Mouse (Mus musculus): ENCODE results near the gene Rspo3.

Rspo3 gene

DNA sequence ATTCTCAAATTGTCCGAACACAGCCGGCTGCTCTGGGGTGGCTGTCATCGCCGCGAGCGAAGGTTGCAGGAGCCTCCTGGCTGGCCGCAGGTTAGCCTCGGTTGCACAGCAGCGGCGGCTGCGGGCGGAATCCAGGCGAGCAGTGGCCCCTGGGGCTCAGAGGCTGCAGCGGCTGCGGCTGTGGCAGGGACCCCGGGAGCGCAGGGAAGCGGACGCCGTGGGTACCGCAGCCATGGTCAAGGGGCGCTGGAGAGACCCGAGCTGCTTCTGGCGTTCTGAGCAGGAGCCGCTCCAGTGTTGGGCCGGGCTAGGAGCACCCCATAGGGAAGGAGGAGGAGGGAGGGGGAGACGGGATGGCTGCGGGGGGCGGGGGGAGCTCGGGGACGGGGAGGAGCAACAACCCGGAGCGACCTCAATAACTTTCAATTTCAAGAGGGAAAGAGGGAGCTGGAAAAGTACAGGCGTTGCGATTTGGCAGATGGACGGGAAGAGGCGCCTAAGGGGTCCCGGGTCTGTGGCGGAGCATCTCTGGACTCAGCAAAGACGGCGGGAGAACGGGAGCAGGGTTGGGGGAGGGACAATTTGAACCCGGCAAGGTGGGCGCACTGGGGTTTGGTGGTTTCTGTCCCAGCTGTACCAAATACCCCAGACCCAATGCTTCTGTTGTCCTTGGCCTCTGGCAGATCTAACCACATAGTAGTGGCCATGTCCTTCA, at the start of gene Rspo3:
TSS of gene Rspo3 (minus strand) at position 322 of the 715 bp plus-strand sequence.
- peak; percentile 40 to 60 for DNase-seq (ENCODE audit: low spot score in 2 of 2)

DNA sequence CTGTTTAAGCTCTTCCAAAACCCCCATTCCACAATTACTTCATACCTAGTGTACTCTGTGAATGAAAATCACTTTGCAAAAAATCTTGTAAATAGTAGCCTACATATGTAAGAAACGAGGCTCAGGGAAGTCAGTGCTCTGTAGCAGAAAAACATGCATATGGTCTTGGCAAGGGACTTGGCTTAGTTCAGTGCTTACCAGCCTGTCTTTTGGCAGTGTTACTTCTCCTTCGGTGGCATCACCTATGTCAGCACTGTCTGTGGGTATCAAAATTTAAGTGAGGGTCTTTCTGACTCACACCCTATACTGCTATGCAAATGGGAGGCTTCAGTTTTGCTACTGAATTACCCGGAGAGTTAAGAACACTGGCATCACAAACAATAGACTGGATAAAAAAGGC, 46.3 kb upstream of the Rspo3 start:
- DNase-seq (ENCODE audit: low spot score in 2 of 2) = no peak

DNA sequence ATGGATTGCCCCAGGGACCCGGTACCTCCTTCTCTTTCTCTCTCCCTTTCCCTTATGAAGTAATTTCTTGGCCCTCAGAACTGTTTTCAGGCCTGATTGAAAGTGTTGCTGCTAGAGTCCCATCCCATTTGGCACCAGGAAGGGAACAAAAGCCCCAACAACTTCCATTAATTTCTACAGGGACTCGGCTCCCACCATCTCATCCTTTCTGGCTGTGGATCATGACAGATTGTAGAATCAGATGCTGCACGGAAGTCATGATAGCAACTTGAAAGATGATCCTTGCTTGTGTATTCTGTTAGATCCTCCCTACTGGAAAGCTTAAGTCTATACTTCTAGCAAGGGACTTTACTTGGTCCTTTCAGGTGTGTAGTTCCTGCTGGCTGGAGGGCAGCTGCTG, 45.8 kb upstream of the Rspo3 start:
- peak in 1 of 2 experiments; percentile 22 for DNase-seq (ENCODE audit: low spot score in 2 of 2)

- no peak for DNase-seq (ENCODE audit: low spot score in 2 of 2)
Measured at GRCm38 (mm10) chr10:29555983-29556382, 20.3 kb upstream of the Rspo3 start.

DNA sequence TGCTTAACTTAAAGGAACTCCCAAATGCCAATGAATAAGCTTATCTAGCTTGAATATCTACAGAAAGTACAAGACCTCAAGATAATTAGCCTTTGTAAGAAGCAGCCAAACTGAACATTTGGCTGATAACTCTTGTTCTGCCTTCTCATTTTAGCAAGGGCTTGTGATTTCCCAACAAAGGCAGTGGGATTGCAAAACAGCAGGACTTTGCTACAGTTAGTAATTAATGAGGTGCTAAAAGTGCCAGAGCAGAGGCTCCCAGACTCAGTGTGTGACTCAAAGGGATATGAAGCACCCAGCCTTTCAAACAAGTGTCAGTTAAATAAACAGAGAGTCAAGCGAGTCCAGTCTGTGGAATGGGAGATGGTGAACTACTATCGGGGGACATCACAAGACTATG, 18.7 kb upstream of the Rspo3 start:
- DNase-seq (ENCODE audit: low spot score in 2 of 2) = no peak

DNA sequence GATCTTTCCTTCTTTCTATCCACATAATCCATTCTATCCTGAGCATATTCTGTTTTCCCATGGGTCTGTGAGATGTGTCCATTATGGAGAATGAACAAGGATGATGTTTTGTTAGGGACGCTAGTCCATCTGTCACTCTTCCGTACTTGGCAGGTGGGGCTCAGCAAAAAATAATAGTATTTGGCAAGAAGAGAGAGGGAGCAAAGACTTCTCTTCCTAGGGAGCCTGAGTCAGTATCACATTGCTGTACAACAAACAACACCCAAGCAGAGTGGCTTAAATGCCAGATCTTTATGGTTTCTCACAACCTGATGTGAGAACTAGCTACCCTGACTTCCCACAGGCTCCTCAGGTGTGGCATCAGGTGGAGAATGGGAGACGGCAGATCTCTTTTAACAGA, 7.3 kb upstream of the Rspo3 start:
- DNase-seq (ENCODE audit: low spot score in 2 of 2) = no peak

DNA sequence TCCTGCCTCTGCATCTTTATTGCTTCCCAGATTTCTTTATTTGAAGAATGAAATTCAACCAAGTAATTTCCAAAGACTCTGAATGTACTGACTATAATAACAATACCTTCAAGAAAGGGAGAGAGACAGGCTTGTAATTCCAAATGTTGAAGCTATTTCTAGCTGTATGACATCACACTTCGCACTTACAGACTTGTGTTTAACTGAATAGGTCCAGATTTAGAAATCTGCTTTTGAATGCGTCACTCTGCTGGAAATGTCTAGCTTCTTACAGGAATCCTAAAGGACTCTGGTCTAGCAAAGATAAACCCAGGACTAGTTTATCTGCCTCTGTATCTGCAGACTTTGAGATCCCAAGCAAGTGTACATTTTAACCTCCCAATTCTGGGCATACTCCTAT, 3.8 kb upstream of the Rspo3 start:
- DNase-seq (ENCODE audit: low spot score in 2 of 2) = no peak

DNA sequence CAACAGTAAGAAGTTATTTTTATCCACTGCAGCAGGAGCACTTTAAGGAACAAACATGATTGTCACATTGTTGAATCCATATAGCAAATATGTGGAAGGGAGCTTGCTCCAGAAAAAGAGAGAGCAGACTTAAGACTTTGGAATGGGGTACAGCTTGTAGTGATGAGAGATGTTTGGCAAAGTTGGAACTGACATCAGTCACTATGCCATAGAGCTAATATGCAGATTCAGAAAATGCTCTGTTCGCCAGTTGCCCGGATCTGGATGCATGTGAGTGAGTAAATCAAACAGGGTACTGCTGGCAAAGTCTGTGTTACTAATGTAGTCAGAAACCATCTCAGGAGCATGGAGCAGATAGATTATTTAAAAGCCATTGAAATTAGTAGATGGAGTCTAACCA, 3.1 kb upstream of the Rspo3 start:
- no peak for DNase-seq (ENCODE audit: low spot score in 2 of 2)

- no peak for DNase-seq (ENCODE audit: low spot score in 2 of 2)
Measured at GRCm38 (mm10) chr10:29534830-29535227, 838 bp downstream of the Rspo3 start.

DNA sequence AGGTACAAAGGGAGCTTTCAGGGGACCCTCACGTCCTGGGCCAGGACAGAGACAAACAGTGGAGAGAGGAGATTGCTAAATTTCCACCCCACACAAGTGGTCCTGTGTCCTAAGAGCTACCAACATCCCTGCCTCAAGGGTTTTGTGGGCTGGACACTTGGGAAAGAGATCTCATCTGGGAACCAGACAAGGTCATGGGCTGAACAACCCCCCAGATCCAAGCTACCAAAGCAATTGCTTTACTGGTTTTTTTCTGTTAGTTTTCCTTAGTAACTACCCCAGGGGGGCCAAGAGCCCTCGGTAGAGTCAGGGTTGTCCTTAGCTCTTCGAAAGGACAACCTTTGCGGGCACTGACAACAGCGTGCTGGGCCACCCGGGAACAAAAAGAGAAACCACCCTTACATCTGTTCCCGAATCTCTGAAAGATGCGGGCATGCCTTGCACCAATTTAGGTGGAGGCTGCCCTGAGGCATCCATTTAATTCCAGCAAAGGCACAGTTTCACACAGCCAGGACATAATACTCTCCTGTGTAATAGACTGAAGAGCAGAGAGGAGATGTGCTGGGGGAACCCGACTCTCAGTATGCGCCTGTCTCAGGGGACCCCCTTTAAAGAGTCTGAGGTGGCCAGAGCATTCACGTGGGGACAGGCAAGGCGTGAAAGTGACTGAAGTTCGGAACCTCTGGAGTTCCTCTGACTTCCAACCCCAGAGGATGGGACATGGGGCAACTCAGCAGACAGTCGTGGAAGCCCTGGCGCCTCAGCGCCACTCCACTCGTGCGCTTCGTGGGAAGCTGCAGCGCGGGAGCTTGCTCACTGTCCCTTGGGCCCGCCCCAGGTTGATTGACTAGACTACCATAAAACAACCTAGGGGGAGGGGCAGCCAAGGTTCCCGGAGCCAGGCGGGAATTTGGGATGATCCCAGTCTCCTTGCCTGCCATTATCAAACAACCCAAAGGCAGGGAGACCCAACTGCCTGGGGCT, 1.5 kb downstream of the Rspo3 start:
- peak; percentile 41 to 56 for DNase-seq (ENCODE audit: low spot score in 2 of 2)

DNA sequence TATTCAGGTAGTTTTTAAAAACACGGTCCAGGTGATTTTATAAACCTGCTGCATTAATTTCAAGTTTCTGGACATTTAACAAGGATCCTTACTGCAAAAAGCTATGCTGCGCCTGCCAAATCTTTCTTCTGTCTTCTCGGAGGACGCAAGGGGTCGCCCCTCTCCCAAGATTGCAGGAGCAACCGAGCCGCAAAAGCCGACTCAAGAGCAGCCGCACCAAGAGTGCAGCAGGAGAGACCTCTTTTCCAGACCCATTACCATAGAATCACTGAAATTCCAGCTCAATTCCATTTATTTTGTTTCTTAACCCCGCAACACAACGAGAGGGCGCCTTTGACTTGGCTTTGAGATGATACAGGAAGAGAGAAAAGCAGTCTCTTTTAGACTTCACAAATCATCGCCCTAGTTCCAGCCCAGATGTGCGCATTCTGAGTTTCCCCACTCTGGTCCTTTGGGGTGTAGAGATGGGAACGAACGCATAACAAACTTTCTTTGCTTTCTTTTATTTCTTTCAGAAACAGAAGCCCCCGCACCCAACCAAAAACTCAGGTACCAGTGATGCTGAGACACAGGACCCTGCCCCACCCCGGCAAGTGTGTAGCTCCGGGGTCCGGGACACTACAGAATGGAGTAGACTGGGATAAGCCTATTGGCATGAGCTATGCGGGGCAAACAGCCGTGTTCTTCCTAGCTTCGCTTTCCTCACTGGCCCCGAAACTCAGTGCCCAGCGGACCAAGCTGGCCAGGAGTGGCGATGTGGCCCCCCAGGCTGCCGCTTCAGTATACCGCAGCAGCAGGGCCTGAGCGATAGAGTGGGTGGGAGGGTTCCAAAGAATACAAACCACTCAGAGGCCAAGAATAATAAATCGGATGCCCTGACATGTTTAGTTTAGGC, 2.6 kb downstream of the Rspo3 start:
- peak; percentile 92 to 94 for DNase-seq (ENCODE audit: low spot score in 2 of 2)

DNA sequence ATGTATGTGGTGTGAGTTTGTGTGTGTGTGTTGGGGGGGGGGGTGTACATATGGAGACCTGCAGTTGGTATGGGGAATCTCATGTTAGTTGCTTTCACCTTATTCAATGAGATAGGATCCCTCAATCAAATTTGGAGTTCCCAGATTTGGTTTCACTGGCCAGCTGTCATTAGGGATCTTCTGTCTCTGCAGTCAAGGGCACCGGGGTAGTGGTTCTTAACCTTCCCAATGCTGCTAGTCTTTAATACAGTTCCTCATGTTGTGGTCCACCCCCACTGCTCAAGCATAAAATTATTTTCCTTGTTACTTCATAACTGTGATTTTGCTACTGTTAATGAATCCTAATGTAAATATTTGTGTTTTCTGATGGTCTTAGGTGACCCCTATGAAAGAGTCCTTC, 22.1 kb downstream of the Rspo3 start:
- no peak for DNase-seq (ENCODE audit: low spot score in 2 of 2)

GRCm38 (mm10) chr10:29508167-29508566, 27.5 kb downstream of the Rspo3 start:
- no peak for DNase-seq (ENCODE audit: low spot score in 2 of 2)

GRCm38 (mm10) chr10:29497205-29497822, 38.4 kb downstream of the Rspo3 start:
- no peak for DNase-seq (ENCODE audit: low spot score in 2 of 2)

DNA sequence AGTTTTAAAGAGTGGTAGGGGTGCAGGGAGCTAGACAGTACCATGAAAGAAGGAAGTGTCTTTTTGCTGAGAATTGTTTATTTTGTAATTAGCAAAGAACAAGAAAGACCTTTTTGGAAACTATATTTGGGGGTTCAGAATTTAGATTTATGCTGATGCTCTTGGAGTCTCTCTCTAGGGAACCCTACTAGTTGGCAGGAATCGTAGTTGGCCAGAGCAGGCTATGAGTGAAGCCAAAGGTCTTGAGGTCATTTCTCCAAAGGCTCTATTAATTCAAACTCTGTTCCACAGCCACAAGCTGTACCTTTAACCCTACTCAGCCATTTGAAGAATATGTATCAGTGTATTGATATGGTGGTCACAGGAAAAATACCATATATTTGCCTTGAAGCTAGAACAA, 41.7 kb downstream of the Rspo3 start:
- DNase-seq (ENCODE audit: low spot score in 2 of 2) = no peak

DNA sequence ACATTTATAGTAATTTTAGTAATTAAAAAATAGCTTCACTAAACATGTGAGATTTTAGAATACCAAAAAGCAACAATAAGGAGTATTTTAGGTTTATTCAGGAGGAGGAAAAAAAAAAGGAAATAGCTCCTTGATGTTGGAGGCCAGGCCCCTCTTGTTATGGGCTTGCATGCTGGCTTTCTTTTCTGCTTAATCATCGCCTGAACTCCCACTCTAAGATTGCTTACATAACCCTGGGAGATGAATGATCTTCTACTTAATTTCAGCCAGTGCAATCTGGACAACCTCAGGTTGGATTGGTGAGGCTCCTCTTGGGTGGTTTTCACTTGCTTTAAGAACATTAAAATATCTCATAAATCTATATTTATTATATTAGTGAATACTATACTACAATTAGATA, 54.7 kb downstream of the Rspo3 start:
- DNase-seq (ENCODE audit: low spot score in 2 of 2) = no peak

DNA sequence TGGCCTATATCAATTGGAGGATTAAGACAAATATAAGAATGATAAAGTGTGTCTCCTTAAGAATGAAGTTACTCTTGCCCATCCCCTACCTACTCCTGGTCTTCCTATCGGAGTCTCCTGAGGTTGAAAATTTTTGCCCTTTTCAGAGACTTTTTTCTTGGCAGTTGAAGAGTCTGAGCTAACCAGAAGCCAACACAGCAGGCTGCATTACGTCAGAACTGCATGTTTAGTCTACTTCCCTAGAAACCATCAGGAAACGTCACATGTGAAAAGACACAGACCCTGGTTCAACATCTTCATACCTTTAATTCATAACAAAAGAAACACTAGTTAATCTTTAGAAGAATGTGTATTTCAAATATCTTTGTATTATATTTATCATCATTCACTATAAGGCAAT, 56.3 kb downstream of the Rspo3 start:
- DNase-seq (ENCODE audit: low spot score in 2 of 2) = no peak

- DNase-seq (ENCODE audit: low spot score in 2 of 2) = no peak
Measured at GRCm38 (mm10) chr10:29470454-29470853, 65.2 kb downstream of the Rspo3 start.

- no peak for DNase-seq (ENCODE audit: low spot score in 2 of 2)
Measured at GRCm38 (mm10) chr10:29460100-29460499, 75.6 kb downstream of the Rspo3 start.

GRCm38 (mm10) chr10:29459632-29460031, 76.0 kb downstream of the Rspo3 start:
- no peak for DNase-seq (ENCODE audit: low spot score in 2 of 2)

DNA sequence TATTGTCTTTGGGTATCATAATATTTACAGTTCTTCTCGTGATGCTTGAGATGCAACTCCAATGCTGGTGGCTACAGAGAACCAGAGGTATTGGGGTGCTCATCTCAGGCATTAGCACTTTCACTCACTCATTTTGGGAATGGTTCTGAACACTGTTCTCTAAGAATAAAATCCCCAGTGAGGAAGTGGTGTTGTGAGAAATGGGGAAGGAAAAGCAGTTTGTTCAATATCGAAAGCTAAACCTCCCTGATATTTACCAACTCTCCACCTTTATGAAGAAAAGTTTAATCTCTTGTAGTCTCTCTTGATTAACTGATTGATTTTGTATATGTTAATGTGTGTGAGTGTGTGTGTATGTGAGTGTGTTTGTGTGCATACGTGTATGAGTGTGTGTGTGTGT, 90.6 kb downstream of the Rspo3 start:
- no peak for DNase-seq (ENCODE audit: low spot score in 2 of 2)
